Mouse (Mus musculus) midbrain, embryonic 12.5 days (tissue): Measurements from ENCODE around the gene Cplx1. TPM values are rescaled to one million over a fixed set of nuclear protein-coding genes. Genes with fewer than 3 reads are reported as not detected.

Experiments
- ATAC-seq: fragments of 200-750 bp; cut with Nextera tagmentation; 2 replicates; pipeline ENCODE4 v1.8.0; 2017; ENCODE audit warnings: low read depth, moderate TSS enrichment, moderate library complexity; ENCODE audit not compliant: low FRiP score
- H3K27ac ChIP-seq: fragments of 300-500 bp; sonication (generic); replicated peaks from 2 replicates; pipeline ENCODE4 v1.5.1; 2016; ENCODE audit warnings: mild to moderate bottlenecking
- H3K27me3 ChIP-seq: fragments of 300-500 bp; sonication (generic); 2 replicates; pipeline ENCODE4 v1.6.1; 2016; ENCODE audit warnings: mild to moderate bottlenecking
- H3K36me3 ChIP-seq: fragments of 300-500 bp; sonication (generic); 2 replicates; pipeline ENCODE4 v1.6.1; 2016
- H3K4me1 ChIP-seq: fragments of 300-500 bp; sonication (generic); 2 replicates; pipeline ENCODE4 v1.6.1; 2016
- H3K4me2 ChIP-seq: fragments of 300-500 bp; sonication (generic); replicated peaks from 2 replicates; pipeline ENCODE4 v1.6.1; 2016; ENCODE audit warnings: mild to moderate bottlenecking, moderate library complexity
- H3K4me3 ChIP-seq: fragments of 300-500 bp; sonication (generic); 2 replicates; pipeline ENCODE4 v1.5.1; 2016; ENCODE audit warnings: mild to moderate bottlenecking
- H3K9ac ChIP-seq: fragments of 300-500 bp; sonication (generic); replicated peaks from 2 replicates; pipeline ENCODE4 v1.6.1; 2016; ENCODE audit warnings: mild to moderate bottlenecking, moderate library complexity
- H3K9me3 ChIP-seq: fragments of 300-500 bp; sonication (generic); 2 replicates; pipeline ENCODE4 v1.6.1; 2016; ENCODE audit warnings: mild to moderate bottlenecking
- WGBS: fragments of 180-500 bp; shearing (Covaris S2); methylation state at CpG from one replicate; pipeline ENCODE4 v1.1.7; 2016; 5-methylcytosine and 5-hydroxymethylcytosine counted together
- polyA plus RNA-seq: library from polyadenylated mRNA; unstranded; fragments of >200 nt; fragmentation: Nextera tagmentation; extraction: Ambion mirVana; gene quantifications from 2 replicates; pipeline ENCODE4 v1.2.1, GENCODE M21; 2016

Cplx1 gene
- polyA plus RNA-seq, 1 experiment from 2014 or later: 11.2 TPM

DNA sequence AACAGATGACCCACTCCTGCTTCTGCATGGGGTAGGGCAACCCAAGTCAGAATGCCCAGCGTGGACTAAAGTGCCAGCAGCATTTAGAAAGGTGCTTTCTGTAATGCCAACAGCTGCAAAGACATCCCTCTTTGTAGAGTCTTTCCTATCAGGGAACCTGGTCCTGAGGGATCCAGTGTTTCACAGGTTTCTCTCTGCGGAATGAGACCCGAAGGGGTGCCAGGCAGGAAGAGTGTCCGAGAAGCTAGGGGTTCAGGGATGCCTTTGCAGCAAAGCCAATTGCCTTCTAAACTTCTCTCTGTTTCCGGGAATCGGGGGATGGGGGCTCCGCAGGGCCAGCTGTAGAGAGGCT is 711 bp downstream of the Cplx1 start:
- Histone ChIP-seq H3K4me3 (peak overlapping the region; percentile 46), H3K4me2 (peak overlapping the region; percentile 65), H3K27me3 (peaks cover 48% of the 10 kb centered on the region), H3K36me3 (no peaks in the 10 kb centered on the region), H3K9me3 (no peaks in the 10 kb centered on the region), H3K27ac (no peak overlapping the region), H3K4me1 (peaks cover 9% of the 10 kb centered on the region), H3K9ac (peak overlapping the region; percentile 50)
- WGBS: 21% methylated on average over 7 of the region's 7 CpGs
- no peak for ATAC-seq

DNA sequence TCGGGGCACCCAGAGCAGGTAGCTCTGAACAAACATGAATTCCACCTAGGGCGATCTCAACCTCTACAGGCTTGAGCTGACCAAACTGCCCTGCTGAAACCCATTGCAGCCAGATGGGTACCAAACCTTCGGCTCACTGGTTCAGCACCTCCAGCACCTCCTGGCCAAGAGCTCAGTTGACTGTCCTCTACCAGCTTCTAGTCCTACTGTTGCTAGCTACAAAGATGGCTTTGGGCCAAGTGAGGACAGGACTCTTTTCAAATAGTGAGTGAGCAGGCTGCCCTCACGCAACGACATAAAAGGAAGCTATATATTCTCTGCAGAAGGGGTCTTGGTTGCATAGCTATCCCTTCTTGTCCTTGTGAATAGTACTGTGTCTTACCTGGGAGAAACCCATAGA is 2.2 kb downstream of the Cplx1 start:
- H3K36me3 ChIP-seq: no peaks in the 10 kb centered on the region
- no peak for ATAC-seq
- H3K9me3 ChIP-seq: no peaks in the 10 kb centered on the region
- H3K27me3 ChIP-seq: peaks cover 44% of the 10 kb centered on the region
- H3K4me2 ChIP-seq: no peak overlapping the region
- H3K4me3 ChIP-seq: no peak overlapping the region
- no peak overlapping the region for H3K27ac ChIP-seq
- peaks cover 9% of the 10 kb centered on the region for H3K4me1 ChIP-seq
- no peak overlapping the region for H3K9ac ChIP-seq
- 88% methylated on average over 5 of the region's 5 CpGs for WGBS

DNA sequence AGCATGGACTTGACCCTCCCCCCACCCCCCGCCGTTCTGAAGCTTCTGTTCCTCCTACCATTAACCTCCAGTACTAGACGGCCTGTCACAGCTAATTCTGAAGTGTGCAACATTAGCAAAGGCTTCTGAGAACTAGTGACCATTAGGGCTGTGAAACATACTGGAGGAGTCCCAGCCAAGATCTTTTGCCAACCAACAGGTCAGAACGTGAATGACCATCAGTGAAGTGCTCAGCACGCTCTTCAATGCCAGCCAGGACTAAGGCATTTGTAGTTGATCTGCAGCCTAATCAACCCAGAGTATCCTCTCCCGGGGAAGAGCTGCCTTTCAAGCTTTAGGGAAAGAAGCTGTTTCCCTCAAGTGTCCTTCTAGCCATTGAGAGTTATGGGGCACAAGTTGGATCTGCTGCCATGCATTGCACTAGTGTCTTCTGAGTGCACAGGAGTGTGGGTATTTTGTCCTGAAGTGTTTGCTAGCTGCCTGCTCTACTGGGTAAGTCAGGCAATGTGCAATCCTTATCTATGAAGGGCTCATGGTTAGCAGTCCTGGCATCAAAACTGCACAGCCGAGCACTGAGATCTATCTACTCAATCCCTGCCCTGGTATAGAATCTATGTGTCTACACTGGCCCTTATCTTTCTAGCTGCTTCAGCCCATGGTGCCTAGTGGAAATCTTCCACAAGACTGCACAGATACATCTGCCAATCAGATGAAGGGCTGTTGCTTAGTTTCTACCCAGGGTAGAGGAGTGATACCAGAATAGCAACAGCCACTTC is 6.1 kb downstream of the Cplx1 start:
- Histone ChIP-seq H3K36me3 (no peaks in the 10 kb centered on the region), H3K27me3 (peaks cover 11% of the 10 kb centered on the region), H3K4me2 (no peak overlapping the region), H3K4me1 (no peaks in the 10 kb centered on the region), H3K9ac (no peak overlapping the region), H3K4me3 (no peak overlapping the region), H3K27ac (no peak overlapping the region), H3K9me3 (no peaks in the 10 kb centered on the region)
- no peak for ATAC-seq
- 75% methylated on average over 7 of the region's 7 CpGs for WGBS

DNA sequence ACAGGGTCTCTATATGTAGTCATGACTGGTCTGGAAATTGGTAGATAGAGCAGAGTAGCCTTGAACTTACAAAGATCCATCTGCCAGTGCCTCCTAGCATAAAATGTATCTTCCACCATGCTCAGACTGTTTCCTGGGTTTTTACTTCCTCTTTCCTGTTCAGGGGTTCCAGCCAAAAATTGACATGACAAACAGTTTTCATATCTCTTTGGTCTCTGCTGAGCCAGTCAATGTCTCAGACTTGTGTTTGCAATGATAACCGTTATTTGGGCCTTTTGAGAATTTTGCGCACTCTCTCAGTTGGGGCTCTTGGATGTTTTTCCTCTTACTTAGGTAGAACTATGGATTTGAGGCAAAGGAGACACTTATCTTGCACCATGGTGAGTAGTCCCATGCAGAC is 15.6 kb downstream of the Cplx1 start:
- Histone ChIP-seq H3K9ac (no peak overlapping the region), H3K4me3 (no peak overlapping the region), H3K9me3 (peaks cover 12% of the 10 kb centered on the region; the same call in 1 of the 2 replicates), H3K27ac (no peak overlapping the region), H3K27me3 (no peaks in the 10 kb centered on the region), H3K4me1 (no peaks in the 10 kb centered on the region), H3K36me3 (no peaks in the 10 kb centered on the region), H3K4me2 (no peak overlapping the region)
- no peak for ATAC-seq
- 97% methylated on average over 2 of the region's 2 CpGs for WGBS

DNA sequence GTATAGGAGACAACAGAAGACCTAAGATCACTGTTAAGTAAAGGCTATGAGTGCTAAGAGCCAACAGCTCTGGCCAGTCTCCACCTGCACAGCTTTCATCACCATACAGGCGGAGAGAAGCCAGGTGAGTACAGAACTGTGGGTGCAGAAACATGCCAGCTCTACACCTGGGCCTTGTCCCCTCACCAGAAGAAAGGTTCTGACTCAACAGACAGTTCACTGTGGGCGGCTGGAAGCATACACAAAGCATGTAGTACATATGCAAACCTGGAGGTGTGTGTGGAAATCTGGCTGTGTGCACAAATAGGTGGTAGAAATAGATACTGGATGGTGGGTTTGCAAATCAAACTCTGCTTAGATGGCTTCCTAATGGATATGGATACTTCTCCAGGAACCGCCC is 27.2 kb downstream of the Cplx1 start:
- H3K9ac ChIP-seq: no peak overlapping the region
- H3K4me3 ChIP-seq: no peak overlapping the region
- H3K9me3 ChIP-seq: no peaks in the 10 kb centered on the region
- H3K27me3 ChIP-seq: no peaks in the 10 kb centered on the region
- H3K36me3 ChIP-seq: no peaks in the 10 kb centered on the region
- no peak overlapping the region for H3K27ac ChIP-seq
- H3K4me2 ChIP-seq: no peak overlapping the region
- 0 out of 2 replicates have a peak, but pooled peaks cover 2% of the 10 kb centered on the region for H3K4me1 ChIP-seq
- 84% methylated on average over 3 of the region's 3 CpGs for WGBS
- no peak for ATAC-seq

DNA sequence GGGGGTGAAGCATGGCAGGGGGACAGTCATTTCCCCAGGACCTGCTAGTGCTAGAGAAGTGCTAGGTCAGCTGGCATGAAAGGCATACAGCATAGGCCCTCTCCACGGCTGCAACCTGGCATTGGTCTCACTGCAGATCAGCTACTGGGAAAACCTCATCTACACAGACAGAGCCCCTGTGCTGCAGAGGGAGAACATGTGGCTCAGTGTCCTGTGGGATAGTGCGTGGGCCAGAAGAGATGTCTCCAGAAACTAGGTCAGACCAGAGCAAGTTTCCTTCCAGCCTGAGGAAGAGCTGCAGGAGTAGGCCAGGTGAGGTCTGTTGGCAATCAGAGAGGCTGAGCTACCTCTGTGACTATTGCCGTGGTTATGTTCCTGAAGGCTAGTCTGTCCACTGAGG is 27.9 kb downstream of the Cplx1 start:
- H3K4me2 ChIP-seq: no peak overlapping the region
- no peak for ATAC-seq
- 90% methylated on average over 3 of the region's 3 CpGs for WGBS

DNA sequence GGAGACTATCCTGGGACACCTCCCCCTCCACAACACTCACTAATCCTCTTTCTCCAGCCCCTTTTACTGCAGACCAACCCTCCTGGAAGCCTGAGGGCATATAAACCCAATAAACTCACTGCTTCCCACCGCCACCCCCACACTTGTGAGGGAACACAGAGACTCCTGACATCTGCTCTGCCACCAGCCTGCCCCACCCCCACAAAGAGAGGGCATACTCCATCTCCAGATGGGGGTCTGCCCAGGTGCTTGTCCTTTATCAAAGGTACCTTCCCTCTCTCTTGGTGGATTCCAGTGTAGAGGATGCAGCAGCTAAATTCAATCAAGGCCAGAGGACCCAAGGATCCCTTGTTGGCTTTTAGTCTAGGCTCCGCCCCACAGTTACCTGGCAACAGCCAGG is 28.8 kb downstream of the Cplx1 start:
- Histone ChIP-seq H3K4me1 (0 out of 2 replicates have a peak, but pooled peaks cover 2% of the 10 kb centered on the region), H3K9me3 (no peaks in the 10 kb centered on the region), H3K9ac (no peak overlapping the region), H3K4me2 (no peak overlapping the region), H3K27ac (no peak overlapping the region), H3K36me3 (no peaks in the 10 kb centered on the region), H3K27me3 (no peaks in the 10 kb centered on the region), H3K4me3 (no peak overlapping the region)
- 76% methylated on average over 2 of the region's 2 CpGs for WGBS
- ATAC-seq: no peak

More for the DNA sequence above, 27.9 kb downstream of the Cplx1 start:
- Histone ChIP-seq H3K4me3 (no peak overlapping the region), H3K9me3 (no peaks in the 10 kb centered on the region), H3K27ac (no peak overlapping the region), H3K36me3 (no peaks in the 10 kb centered on the region), H3K27me3 (no peaks in the 10 kb centered on the region), H3K9ac (no peak overlapping the region), H3K4me1 (0 out of 2 replicates have a peak, but pooled peaks cover 2% of the 10 kb centered on the region)

DNA sequence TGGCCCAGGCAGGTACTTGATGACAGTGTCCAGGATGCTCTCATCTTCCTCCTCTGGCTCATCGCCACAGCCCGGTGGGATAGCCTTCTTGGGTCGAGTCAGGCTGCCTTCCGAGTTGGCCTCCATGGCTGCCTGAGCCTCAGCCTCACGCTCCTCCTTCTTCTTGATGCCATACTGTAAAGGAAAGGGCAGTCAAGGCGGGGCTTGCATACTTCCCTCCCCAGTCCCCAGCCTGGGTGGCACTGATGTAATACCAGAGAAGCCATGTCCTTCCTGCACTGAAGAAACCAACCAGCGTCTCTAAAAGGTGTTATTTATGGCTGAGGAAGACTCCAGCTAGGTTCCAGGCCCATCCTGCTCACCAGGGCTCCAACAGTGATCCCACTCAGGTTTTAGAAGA is 29.7 kb downstream of the Cplx1 start:
- H3K27ac ChIP-seq: no peak overlapping the region
- H3K4me2 ChIP-seq: no peak overlapping the region
- H3K27me3 ChIP-seq: no peaks in the 10 kb centered on the region
- H3K36me3 ChIP-seq: no peaks in the 10 kb centered on the region
- ATAC-seq: no peak
- H3K4me1 ChIP-seq: 0 out of 2 replicates have a peak, but pooled peaks cover 2% of the 10 kb centered on the region
- no peak overlapping the region for H3K4me3 ChIP-seq
- 79% methylated on average over 7 of the region's 7 CpGs for WGBS
- H3K9ac ChIP-seq: no peak overlapping the region
- no peaks in the 10 kb centered on the region for H3K9me3 ChIP-seq

DNA sequence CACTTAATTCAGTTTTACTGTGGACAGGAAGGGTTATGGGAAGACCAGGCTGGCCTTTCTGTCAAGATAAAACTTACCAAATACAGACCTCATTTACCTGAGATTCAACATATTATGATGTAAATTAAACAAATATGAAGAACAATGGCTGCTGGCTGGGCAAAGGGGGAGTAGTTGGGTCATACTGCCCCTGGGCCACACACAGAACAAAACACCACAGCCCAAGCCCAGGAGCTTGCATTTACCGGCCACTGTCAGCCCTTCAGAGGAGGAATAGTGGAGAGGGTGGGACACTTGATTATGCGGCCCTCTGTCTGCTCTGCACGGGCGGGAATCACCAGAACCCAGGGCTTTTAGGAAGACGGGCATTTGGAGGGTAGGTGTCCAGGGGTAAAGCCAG is 30.9 kb downstream of the Cplx1 start:
- H3K4me2 ChIP-seq: no peak overlapping the region
- no peaks in the 10 kb centered on the region for H3K9me3 ChIP-seq
- H3K27ac ChIP-seq: no peak overlapping the region
- no peak overlapping the region for H3K9ac ChIP-seq
- H3K4me1 ChIP-seq: 0 out of 2 replicates have a peak, but pooled peaks cover 2% of the 10 kb centered on the region
- H3K36me3 ChIP-seq: no peaks in the 10 kb centered on the region
- no peak for ATAC-seq
- no peak overlapping the region for H3K4me3 ChIP-seq
- WGBS: 79% methylated on average over 5 of the region's 5 CpGs
- no peaks in the 10 kb centered on the region for H3K27me3 ChIP-seq

DNA sequence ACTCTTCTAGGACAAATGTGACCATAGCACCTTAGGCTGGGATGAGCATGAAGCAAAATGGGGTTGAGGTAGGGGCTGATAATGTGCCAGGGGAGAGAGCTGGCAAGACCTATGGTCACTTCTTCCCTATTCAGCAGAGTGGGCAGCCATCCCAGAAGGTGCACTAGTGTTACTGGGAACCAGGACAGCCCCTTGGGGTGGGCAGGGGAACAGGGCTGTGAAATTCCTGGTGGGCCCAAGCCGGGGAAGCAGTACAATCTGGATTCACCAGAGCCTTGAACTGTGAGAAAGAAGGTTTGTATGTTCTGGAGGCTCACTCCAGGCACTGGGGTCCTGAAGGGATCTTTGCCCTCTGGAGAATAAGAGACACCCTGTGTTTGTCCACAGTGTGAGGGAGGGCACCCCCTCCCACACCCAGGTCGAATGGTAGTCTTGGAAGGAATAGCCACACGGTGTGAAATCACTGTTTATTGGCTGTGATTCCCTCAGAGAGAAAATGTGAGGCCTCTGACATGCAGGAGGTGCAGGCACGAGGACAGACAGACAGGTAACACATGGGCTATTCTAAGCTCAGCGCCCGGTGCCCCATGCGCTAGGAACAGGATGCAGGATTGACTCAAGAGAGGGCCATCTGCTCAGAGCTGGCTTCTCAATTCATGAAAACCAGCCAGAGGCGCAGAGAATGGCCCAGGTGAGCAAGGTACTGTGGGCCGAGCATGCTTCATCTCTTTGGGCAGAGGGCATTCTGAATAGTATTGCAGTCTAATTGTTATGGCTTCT is 31.5 kb downstream of the Cplx1 start:
- Histone ChIP-seq H3K4me2 (no peak overlapping the region), H3K9ac (no peak overlapping the region), H3K36me3 (no peaks in the 10 kb centered on the region), H3K27ac (no peak overlapping the region), H3K4me3 (no peak overlapping the region), H3K4me1 (0 out of 2 replicates have a peak, but pooled peaks cover 2% of the 10 kb centered on the region), H3K27me3 (no peaks in the 10 kb centered on the region), H3K9me3 (no peaks in the 10 kb centered on the region)
- 79% methylated on average over 9 of the region's 9 CpGs for WGBS
- no peak for ATAC-seq

DNA sequence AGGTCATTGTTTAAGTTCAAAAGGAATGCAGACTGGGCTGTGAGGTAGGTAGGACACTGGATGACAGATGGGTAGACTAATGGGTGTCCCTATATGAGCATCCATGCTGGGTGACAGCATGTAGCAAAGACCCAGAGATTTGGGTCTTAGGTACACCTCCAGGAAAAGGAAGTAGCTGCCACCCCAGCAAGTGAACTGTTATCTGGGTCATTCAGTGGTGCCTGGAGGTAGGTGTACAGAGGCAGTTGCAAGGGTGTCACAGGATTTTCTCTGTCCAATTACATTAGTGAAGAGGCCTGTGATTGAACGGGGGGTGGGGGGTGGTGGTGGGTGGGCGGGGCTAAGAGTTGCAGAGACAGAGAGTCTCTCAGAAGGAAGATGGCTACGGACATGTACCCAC is 33.2 kb downstream of the Cplx1 start:
- H3K4me3 ChIP-seq: no peak overlapping the region
- H3K27ac ChIP-seq: no peak overlapping the region
- no peak overlapping the region for H3K4me2 ChIP-seq
- 92% methylated on average over 3 of the region's 3 CpGs for WGBS
- no peaks in the 10 kb centered on the region for H3K27me3 ChIP-seq
- H3K4me1 ChIP-seq: 0 out of 2 replicates have a peak, but pooled peaks cover 2% of the 10 kb centered on the region
- no peaks in the 10 kb centered on the region for H3K9me3 ChIP-seq
- no peak overlapping the region for H3K9ac ChIP-seq
- no peaks in the 10 kb centered on the region for H3K36me3 ChIP-seq
- no peak for ATAC-seq

DNA sequence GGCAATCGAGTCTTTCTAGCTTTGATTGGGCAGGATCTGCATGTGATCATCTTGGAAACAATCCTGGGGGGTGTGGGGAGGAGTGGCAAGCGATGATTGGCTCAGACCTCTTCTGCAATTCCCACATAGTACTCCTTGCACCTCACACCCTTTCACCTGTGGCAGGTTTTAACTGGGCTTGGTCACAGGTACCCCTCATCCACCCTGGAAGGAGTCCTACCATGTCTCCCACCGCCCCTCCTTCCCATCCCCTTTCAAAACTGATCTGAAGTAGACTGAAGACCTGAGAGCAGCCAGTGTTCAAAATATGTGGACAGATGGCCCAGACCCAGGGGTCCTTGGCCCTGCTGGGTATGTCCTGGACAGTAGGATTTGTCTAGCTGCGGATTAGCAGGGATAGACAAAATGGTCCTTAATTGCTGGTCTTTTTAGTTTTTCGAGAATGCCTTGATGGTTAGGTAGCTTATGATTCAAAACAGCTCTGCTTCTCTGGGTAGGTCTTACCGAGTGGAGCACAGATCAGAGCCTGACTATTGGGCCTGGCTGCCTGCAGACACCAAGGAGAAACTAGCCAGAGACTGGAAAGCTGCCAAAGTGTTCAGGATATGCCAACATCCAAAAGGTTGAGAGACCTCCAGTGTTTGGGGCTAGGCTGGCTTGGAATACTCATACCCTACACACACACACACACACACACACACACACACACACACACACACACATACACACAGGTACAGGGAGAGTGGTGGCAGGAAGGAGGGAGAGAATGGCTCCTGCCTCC is 34.1 kb downstream of the Cplx1 start:
- H3K4me2 ChIP-seq: no peak overlapping the region
- ATAC-seq: no peak
- H3K27ac ChIP-seq: no peak overlapping the region
- H3K27me3 ChIP-seq: no peaks in the 10 kb centered on the region
- WGBS: 58% methylated on average over 6 of the region's 6 CpGs
- no peaks in the 10 kb centered on the region for H3K36me3 ChIP-seq
- H3K9ac ChIP-seq: no peak overlapping the region
- no peaks in the 10 kb centered on the region for H3K4me1 ChIP-seq
- H3K9me3 ChIP-seq: no peaks in the 10 kb centered on the region
- H3K4me3 ChIP-seq: no peak overlapping the region
